Mouse (Mus musculus): Measurements from ENCODE around the gene Tbx15.

- TF ChIP-seq POLR2A (IDR thresholded peaks at IDR 0.05; ENCODE audit: control insufficient read depth, low read depth, low read length) (no peak), CTCF (IDR thresholded peaks at IDR 0.05; ENCODE audit: control insufficient read depth, insufficient read depth, insufficient replicate concordance, low read depth, low read length) (no peak)
These were observed 20.2 kb downstream of the Tbx15 start for GRCm38 (mm10) chr3:99260395-99260794.
